ENCODE assay signal across 8 mouse cellular contexts in genomic region chr5:139344021-139344686, GRCm38 (mm10). TPM values are rescaled to one million over a fixed set of nuclear protein-coding genes. Genes with fewer than 3 reads are reported as not detected.
DNase-seq lines count a peak whose midpoint lies in the region; ATAC-seq and TF ChIP-seq lines count a peak whose summit lies in the region.

No protein-coding gene starts in this region.

- peak; percentile 44; the same call in 1 of the 2 replicates for ATAC-seq in heart, embryonic 14.5 days (ENCODE audit: insufficient number of reproducible peaks, insufficient read depth, low FRiP score, low read depth)
- ATAC-seq in liver, embryonic 14.5 days (ENCODE audit: insufficient read depth), result peak; percentile 73
- peak; percentile 72 for ATAC-seq in stomach, postnatal 0 days (ENCODE audit: low FRiP score, low TSS enrichment)

- H3K4me1 ChIP-seq in brown adipose tissue, adult 24 weeks (ENCODE audit: control insufficient read depth, insufficient read depth, insufficient read length, low read length), result peaks cover 4% of the 10 kb centered on the region; the same call in 1 of the 2 replicates
- H3K4me1 ChIP-seq in erythroblast, embryonic 14.5 days (ENCODE audit: control insufficient read depth), result peaks cover 49% of the 10 kb centered on the region
- H3K4me1 ChIP-seq in heart, embryonic 14.5 days (ENCODE audit: control insufficient read depth in 2 of 2, insufficient read depth in 2 of 2, low read length in 2 of 2), result peaks cover 9 to 15% of the 10 kb centered on the region in 2 experiments
- H3K4me1 ChIP-seq in liver, embryonic 14.5 days (replicated peaks; ENCODE audit: control insufficient read depth in 2 of 2, insufficient read depth in 2 of 2, low read length in 1 of 2), result peaks cover 7 to 17% of the 10 kb centered on the region in 2 experiments
- peaks cover 6% of the 10 kb centered on the region; the same call in 1 of the 2 replicates for H3K4me1 ChIP-seq in stomach, postnatal 0 days (replicated peaks; ENCODE audit: control insufficient read depth, insufficient read depth)

- peaks cover 39% of the 10 kb centered on the region for H3K36me3 ChIP-seq in erythroblast, embryonic 14.5 days (ENCODE audit: control insufficient read depth)
- peaks cover 37% of the 10 kb centered on the region for H3K36me3 ChIP-seq in heart, embryonic 14.5 days (ENCODE audit: control insufficient read depth, insufficient read depth, low read length)
- peaks cover 19% of the 10 kb centered on the region for H3K36me3 ChIP-seq in liver, embryonic 14.5 days (replicated peaks; ENCODE audit: control insufficient read depth, insufficient read depth, low read depth)
- H3K36me3 ChIP-seq in stomach, postnatal 0 days (ENCODE audit: control insufficient read depth, insufficient read depth, low read length), result peaks cover 10% of the 10 kb centered on the region; the same call in 1 of the 2 replicates

- peak overlapping the region; percentile 96 for H3K4me3 ChIP-seq in brown adipose tissue, adult 24 weeks (ENCODE audit: insufficient read depth, low read depth, low read length)
- peak overlapping the region; percentile 78 for H3K4me3 ChIP-seq in erythroblast, embryonic 14.5 days (replicated peaks)
- H3K4me3 ChIP-seq in heart, embryonic 14.5 days (ENCODE audit: control insufficient read depth in 1 of 2, insufficient read depth in 1 of 2, low read depth in 1 of 2, low read length in 2 of 2), result peak overlapping the region; percentile 84 to 85
- peak overlapping the region; percentile 78 to 93 for H3K4me3 ChIP-seq in liver, embryonic 14.5 days (ENCODE audit: insufficient read depth in 1 of 2, low read depth in 2 of 2, low read length in 2 of 2)
- H3K4me3 ChIP-seq in stomach, postnatal 0 days (ENCODE audit: low read depth, low read length), result peak overlapping the region; percentile 91

- WGBS in heart, embryonic 14.5 days, result 7% methylated on average over 12 of the region's 12 CpGs
- WGBS in liver, embryonic 14.5 days (ENCODE audit: insufficient replicate concordance), result 5% methylated on average over 12 of the region's 12 CpGs
- WGBS in stomach, postnatal 0 days, result 3% methylated on average over 12 of the region's 12 CpGs

- peak; percentile 86 for DNase-seq in ES-CJ7 (ENCODE audit: low read depth, low spot score)
- peak; percentile 89 for DNase-seq in kidney, postnatal 10 days
- peak; percentile 65 to 73 (median 70) for DNase-seq in liver, embryonic 14.5 days (ENCODE audit: low read depth in 3 of 3, low spot score in 3 of 3)
- peak; percentile 80 for DNase-seq in neural tube, embryonic 10.5 days (ENCODE audit: extremely low spot score, low spot score)
- peak; percentile 87 for DNase-seq in stomach, postnatal 0 days (ENCODE audit: low spot score)

- peak; percentile 97 for TF ChIP-seq CTCF in liver, embryonic 14.5 days (IDR thresholded peaks at IDR 0.05; ENCODE audit: low read depth)
- peak; percentile 88 for TF ChIP-seq CTCF in stomach, postnatal 0 days (IDR thresholded peaks at IDR 0.05; ENCODE audit: low read depth)

- H3K9me3 ChIP-seq in erythroblast, embryonic 14.5 days (ENCODE audit: control insufficient read depth, low read length), result no peaks in the 10 kb centered on the region
- no peaks in the 10 kb centered on the region for H3K9me3 ChIP-seq in heart, embryonic 14.5 days (ENCODE audit: control insufficient read depth, low read length)
- H3K9me3 ChIP-seq in liver, embryonic 14.5 days (ENCODE audit: control insufficient read depth, low read length), result no peaks in the 10 kb centered on the region
- H3K9me3 ChIP-seq in stomach, postnatal 0 days (ENCODE audit: control insufficient read depth, low read length), result no peaks in the 10 kb centered on the region

- TF ChIP-seq EP300 in liver, embryonic 14.5 days (IDR thresholded peaks at IDR 0.05; ENCODE audit: low read depth), result no peak
- TF ChIP-seq EP300 in stomach, postnatal 0 days (optimal IDR thresholded peaks at IDR 0.05), result no peak

- H3K27ac ChIP-seq in brown adipose tissue, adult 24 weeks (replicated peaks; ENCODE audit: low read depth, low read length), result peak overlapping the region; percentile 94
- peak overlapping the region in 1 of 2 experiments; percentile 79; a peak in 2 of 4 replicates for H3K27ac ChIP-seq in heart, embryonic 14.5 days (replicated peaks in 1 of 2; ENCODE audit: control insufficient read depth in 1 of 2, insufficient read depth in 1 of 2, low read depth in 2 of 2, low read length in 2 of 2)
- H3K27ac ChIP-seq in liver, embryonic 14.5 days, result peak overlapping the region; percentile 18
- H3K27ac ChIP-seq in stomach, postnatal 0 days (replicated peaks), result peak overlapping the region; percentile 87

- H3K27me3 ChIP-seq in erythroblast, embryonic 14.5 days (ENCODE audit: control insufficient read depth), result no peaks in the 10 kb centered on the region
- 0 out of 2 replicates have a peak, but pooled peaks cover 12% of the 10 kb centered on the region for H3K27me3 ChIP-seq in heart, embryonic 14.5 days (ENCODE audit: control insufficient read depth, insufficient read depth, low read length)
- H3K27me3 ChIP-seq in liver, embryonic 14.5 days (ENCODE audit: control insufficient read depth, insufficient read depth, low read length), result no peaks in the 10 kb centered on the region
- no peaks in the 10 kb centered on the region for H3K27me3 ChIP-seq in stomach, postnatal 0 days (ENCODE audit: control insufficient read depth, insufficient read depth, low read length)

- peak overlapping the region; percentile 97 for H3K4me2 ChIP-seq in heart, embryonic 14.5 days (ENCODE audit: low read length)
- H3K4me2 ChIP-seq in liver, embryonic 14.5 days (ENCODE audit: low read depth), result peak overlapping the region; percentile 85
- H3K4me2 ChIP-seq in stomach, postnatal 0 days (replicated peaks; ENCODE audit: low read depth), result peak overlapping the region; percentile 95

- H3K9ac ChIP-seq in heart, embryonic 14.5 days (ENCODE audit: low read length), result peak overlapping the region; percentile 94
- peak overlapping the region; percentile 86 for H3K9ac ChIP-seq in liver, embryonic 14.5 days (replicated peaks)
- H3K9ac ChIP-seq in stomach, postnatal 0 days (ENCODE audit: low read length), result peak overlapping the region; percentile 87

RNA-seq across cellular contexts. Expression of gene Cox19, which starts 7.1 kb away (rescaled TPM):
- 250 and 278 TPM in 2 replicates for polyA plus RNA-seq in brown adipose tissue, adult 24 weeks (2012; ENCODE audit: insufficient read depth, insufficient read length, missing spikeins)
- 5.5 and 10.5 TPM in 2 replicates for polyA plus RNA-seq in erythroblast, embryonic 14.5 days (2012)
- 89.4 and 91.8 TPM in 2 replicates for polyA plus RNA-seq in heart, embryonic 14.5 days (2014; fragmentation: Nextera tagmentation; extraction: Ambion mirVana)
- polyA plus RNA-seq in liver, embryonic 14.5 days (2012; rRNA removed), result 22.6 and 23.3 TPM in 2 replicates
- 61.4 and 62.3 TPM in 2 replicates for polyA plus RNA-seq in liver, embryonic 14.5 days (2014; fragmentation: Nextera tagmentation; extraction: Ambion mirVana)
- polyA plus RNA-seq in stomach, postnatal 0 days (2015; fragmentation: Nextera tagmentation; extraction: Ambion mirVana), result 109 and 114 TPM in 2 replicates

RNA-seq across cellular contexts. Expression of gene Cyp2w1, which starts 8.3 kb away (rescaled TPM):
- not detected in 2 replicates for polyA plus RNA-seq in brown adipose tissue, adult 24 weeks (2012; ENCODE audit: insufficient read depth, insufficient read length, missing spikeins)
- 0.02 and 0.06 TPM in 2 replicates for polyA plus RNA-seq in erythroblast, embryonic 14.5 days (2012)
- not detected in 2 replicates for polyA plus RNA-seq in heart, embryonic 14.5 days (2014; fragmentation: Nextera tagmentation; extraction: Ambion mirVana)
- 0.03 and 0.05 TPM in 2 replicates for polyA plus RNA-seq in liver, embryonic 14.5 days (2012; rRNA removed)
- not detected in 2 replicates for polyA plus RNA-seq in liver, embryonic 14.5 days (2014; fragmentation: Nextera tagmentation; extraction: Ambion mirVana)
- polyA plus RNA-seq in stomach, postnatal 0 days (2015; fragmentation: Nextera tagmentation; extraction: Ambion mirVana), result 4.8 and 8.5 TPM in 2 replicates

RNA-seq across cellular contexts. Expression of gene Adap1, which starts 18.7 kb away (rescaled TPM):
- 14.9 and 20.4 TPM in 2 replicates for polyA plus RNA-seq in brown adipose tissue, adult 24 weeks (2012; ENCODE audit: insufficient read depth, insufficient read length, missing spikeins)
- 0.13 and 0.17 TPM in 2 replicates for polyA plus RNA-seq in erythroblast, embryonic 14.5 days (2012)
- polyA plus RNA-seq in heart, embryonic 14.5 days (2014; fragmentation: Nextera tagmentation; extraction: Ambion mirVana), result 1.8 and 2.3 TPM in 2 replicates
- polyA plus RNA-seq in liver, embryonic 14.5 days (2012; rRNA removed), result 3.0 and 3.1 TPM in 2 replicates
- 2.2 and 2.7 TPM in 2 replicates for polyA plus RNA-seq in liver, embryonic 14.5 days (2014; fragmentation: Nextera tagmentation; extraction: Ambion mirVana)
- polyA plus RNA-seq in stomach, postnatal 0 days (2015; fragmentation: Nextera tagmentation; extraction: Ambion mirVana), result 13.8 and 14.9 TPM in 2 replicates

RNA-seq across cellular contexts. Expression of gene Gpr146, which starts 33.3 kb away (rescaled TPM):
- polyA plus RNA-seq in brown adipose tissue, adult 24 weeks (2012; ENCODE audit: insufficient read depth, insufficient read length, missing spikeins), result 18.1 and 19.7 TPM in 2 replicates
- polyA plus RNA-seq in erythroblast, embryonic 14.5 days (2012), result 8.1 and 9.7 TPM in 2 replicates
- polyA plus RNA-seq in heart, embryonic 14.5 days (2014; fragmentation: Nextera tagmentation; extraction: Ambion mirVana), result 9.3 and 9.5 TPM in 2 replicates
- 14.6 and 14.7 TPM in 2 replicates for polyA plus RNA-seq in liver, embryonic 14.5 days (2012; rRNA removed)
- polyA plus RNA-seq in liver, embryonic 14.5 days (2014; fragmentation: Nextera tagmentation; extraction: Ambion mirVana), result 18.4 and 20.1 TPM in 2 replicates
- polyA plus RNA-seq in stomach, postnatal 0 days (2015; fragmentation: Nextera tagmentation; extraction: Ambion mirVana), result 3.5 TPM in 2 replicates
